Mouse (Mus musculus) cortical plate, adult 2 months (tissue): ENCODE data around the gene Ppp1r12b.

ENCODE experiments used
- CTCF ChIP-seq: fragments of 200-500 bp; IDR thresholded peaks from 2 replicates; pipeline ENCODE4 v1.5.1; 2011; ENCODE audit warnings: mild to moderate bottlenecking, control low read depth, low read length; ENCODE audit not compliant: insufficient read depth; ENCODE audit errors: extremely low read depth
- POLR2A ChIP-seq: fragments of 200-500 bp; IDR thresholded peaks from 2 replicates; pipeline ENCODE4 v1.6.1; 2011; ENCODE audit warnings: mild to moderate bottlenecking, low read length, control low read depth; ENCODE audit not compliant: insufficient read depth; ENCODE audit errors: extremely low read depth

DNA sequence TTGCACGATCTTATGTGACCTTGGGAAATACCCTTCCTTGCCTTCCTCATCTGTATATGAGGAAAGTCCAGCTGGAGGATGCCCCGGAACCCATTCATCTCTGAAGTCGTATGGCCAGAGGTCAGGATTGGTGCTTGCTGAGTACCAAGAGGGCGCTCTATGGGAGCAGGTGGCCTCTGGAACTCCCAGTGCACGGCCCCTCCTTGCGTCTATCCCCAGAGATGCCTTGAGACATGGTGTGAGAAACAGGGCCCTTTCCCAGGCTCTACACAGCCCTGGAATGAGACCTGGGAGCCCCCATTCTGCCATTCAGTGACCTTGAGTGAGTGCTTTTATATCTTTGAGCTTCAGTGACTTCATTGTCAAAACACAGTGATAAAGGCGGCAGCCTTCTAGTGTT is 244.7 kb downstream of the Ppp1r12b start:
- TF ChIP-seq CTCF (no peak), POLR2A (no peak)
